Mouse (Mus musculus) lung, embryonic 14.5 days (tissue): Measurements from ENCODE around the gene F11r. TPM values are rescaled to one million over a fixed set of nuclear protein-coding genes. Genes with fewer than 3 reads are reported as not detected.
A peak's percentile ranks its signal among the peaks of the same experiment; 100 is the strongest.

Experiments used
- ATAC-seq: fragments of 200-750 bp; cut with Nextera tagmentation; 2 replicates; pipeline ENCODE4 v1.8.0; 2017; ENCODE audit warnings: mild to moderate bottlenecking, moderate TSS enrichment, moderate library complexity; ENCODE audit not compliant: insufficient read depth
- DNase-seq: peaks from one replicate; pipeline ENCODE4 v3.0.0-alpha.2; 2015
- H3K27ac ChIP-seq: fragments of 300-500 bp; sonication (generic); 2 replicates; pipeline ENCODE4 v1.5.1; 2014; ENCODE audit warnings: low read depth, mild to moderate bottlenecking, moderate library complexity
- H3K27me3 ChIP-seq: fragments of 300-500 bp; sonication (generic); 2 replicates; pipeline ENCODE4 v1.6.1; 2014; ENCODE audit warnings: low read length, control low read depth; ENCODE audit not compliant: insufficient read depth
- H3K36me3 ChIP-seq: fragments of 300-500 bp; sonication (generic); 2 replicates; pipeline ENCODE4 v1.6.1; 2014; ENCODE audit warnings: control low read depth; ENCODE audit not compliant: insufficient read depth
- H3K4me1 ChIP-seq: fragments of 300-500 bp; sonication (generic); 2 replicates; pipeline ENCODE4 v1.6.1; 2014; ENCODE audit warnings: antibody characterized with exemption, control low read depth; ENCODE audit not compliant: insufficient read depth
- H3K4me2 ChIP-seq: fragments of 300-500 bp; sonication (generic); 2 replicates; pipeline ENCODE4 v1.6.1; 2014; ENCODE audit warnings: mild to moderate bottlenecking
- H3K4me3 ChIP-seq: fragments of 300-500 bp; sonication (generic); 2 replicates; pipeline ENCODE4 v1.5.1; 2014; ENCODE audit warnings: low read depth, low read length
- H3K9ac ChIP-seq: fragments of 300-500 bp; sonication (generic); 2 replicates; pipeline ENCODE4 v1.6.1; 2014
- H3K9me3 ChIP-seq: fragments of 300-500 bp; sonication (generic); 2 replicates; pipeline ENCODE4 v1.6.1; 2016; ENCODE audit warnings: low read depth, low read length, control low read depth
- CTCF ChIP-seq: IDR thresholded peaks from 2 replicates; pipeline ENCODE4 v1.5.1; 2016; ENCODE audit warnings: antibody characterized with exemption, low read depth
- WGBS: fragments of 180-500 bp; shearing (Covaris S2); extraction: QIAGEN DNeasy Blood & Tissue Kit; methylation state at CpG from one replicate; pipeline ENCODE4 v1.1.7; 2014; 5-methylcytosine and 5-hydroxymethylcytosine counted together
- polyA plus RNA-seq: library from polyadenylated mRNA; unstranded; fragments of >200 nt; fragmentation: Nextera tagmentation; extraction: Ambion mirVana; gene quantifications from 2 replicates; pipeline ENCODE4 v1.2.1, GENCODE M21; 2014

Gene F11r
- polyA plus RNA-seq, 1 experiment from 2014 or later = 91.3 TPM

GRCm38 (mm10) chr1:171503250-171503591 is 65.9 kb downstream of the F11r start, which contains the start of gene Alyref2:
Gene Alyref2 (plus strand): TSS chr1:171503478.
- peak; percentile 98 for DNase-seq
- under 1% methylated on average over 19 of the region's 19 CpGs for WGBS
- Histone ChIP-seq H3K4me2 (peak within 1 kb of the TSS; percentile 73), H3K36me3 (no peaks in the 10 kb centered on the region), H3K9ac (peak within 1 kb of the TSS; percentile 72), H3K4me1 (0 out of 2 replicates have a peak, but pooled peaks cover 3% of the 10 kb centered on the region), H3K27me3 (no peaks in the 10 kb centered on the region), H3K4me3 (peak within 1 kb of the TSS; percentile 51), H3K27ac (peak within 1 kb of the TSS; percentile 96), H3K9me3 (no peaks in the 10 kb centered on the region)
- ATAC-seq = peak; percentile 89
- TF ChIP-seq CTCF = peak; percentile 89

DNA sequence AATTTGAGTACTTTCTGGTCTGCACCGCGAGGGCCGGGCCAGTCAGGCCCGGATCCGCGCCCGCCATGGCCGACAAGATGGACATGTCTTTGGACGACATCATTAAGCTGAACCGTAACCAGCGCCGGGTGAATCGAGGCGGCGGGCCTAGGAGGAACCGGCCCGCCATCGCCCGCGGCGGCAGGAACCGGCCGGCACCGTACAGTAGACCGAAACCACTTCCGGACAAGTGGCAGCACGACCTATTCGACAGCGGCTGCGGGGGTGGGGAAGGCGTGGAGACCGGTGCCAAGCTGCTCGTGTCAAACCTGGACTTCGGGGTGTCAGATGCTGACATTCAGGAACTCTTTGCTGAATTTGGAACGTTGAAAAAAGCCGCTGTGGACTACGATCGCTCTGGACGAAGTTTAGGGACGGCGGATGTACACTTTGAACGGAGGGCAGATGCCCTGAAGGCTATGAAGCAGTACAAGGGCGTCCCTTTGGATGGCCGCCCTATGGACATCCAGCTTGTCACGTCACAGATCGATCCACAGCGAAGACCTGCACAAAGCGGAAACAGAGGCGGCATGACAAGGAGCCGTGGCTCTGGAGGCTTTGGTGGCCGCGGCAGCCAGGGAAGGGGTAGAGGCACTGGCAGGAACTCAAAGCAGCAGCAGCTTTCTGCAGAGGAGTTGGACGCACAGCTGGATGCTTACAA is 66.4 kb downstream of the F11r start:
- WGBS = under 1% methylated on average over 53 of the region's 53 CpGs
- peak overlapping the region; percentile 72 for H3K9ac ChIP-seq
- peak overlapping the region; percentile 73 for H3K4me2 ChIP-seq
- no peaks in the 10 kb centered on the region for H3K36me3 ChIP-seq
- no peaks in the 10 kb centered on the region for H3K9me3 ChIP-seq
- DNase-seq (peak; percentile 75), ATAC-seq (peak; percentile 66)
- H3K4me1 ChIP-seq = 0 out of 2 replicates have a peak, but pooled peaks cover 3% of the 10 kb centered on the region
- H3K4me3 ChIP-seq = peak overlapping the region; percentile 51
- TF ChIP-seq CTCF = no peak
- no peaks in the 10 kb centered on the region for H3K27me3 ChIP-seq
- peak overlapping the region; percentile 96 for H3K27ac ChIP-seq

DNA sequence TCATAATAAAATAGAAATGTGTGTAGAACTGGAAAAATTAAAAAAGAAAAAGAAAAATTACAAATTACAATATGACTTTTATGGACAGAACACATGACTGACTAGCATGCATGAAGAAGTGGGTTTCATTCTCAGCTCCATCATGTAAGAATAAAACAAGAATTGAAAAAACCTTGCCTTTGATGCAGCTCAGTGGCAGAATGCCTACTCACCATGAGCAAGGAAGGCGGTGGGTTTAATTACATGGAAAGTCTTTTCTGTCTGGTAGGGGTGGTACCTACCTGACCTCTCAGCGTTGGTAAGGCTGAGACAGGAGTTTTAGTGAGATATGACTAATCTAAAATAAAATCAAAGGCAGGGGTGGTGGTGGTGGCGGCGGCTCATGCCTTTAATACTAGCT is 67.3 kb downstream of the F11r start:
- WGBS = 67% methylated on average over 4 of the region's 4 CpGs

GRCm38 (mm10) chr1:171513234-171513633 is 75.9 kb downstream of the F11r start:
- no peak overlapping the region for H3K4me3 ChIP-seq
- TF ChIP-seq CTCF = peak; percentile 8; the same call in 1 of the 2 replicates
- no peak for ATAC-seq
- no peak overlapping the region for H3K9ac ChIP-seq
- H3K27ac ChIP-seq = no peak overlapping the region
- H3K9me3 ChIP-seq = no peaks in the 10 kb centered on the region
- no peak overlapping the region for H3K4me2 ChIP-seq
- no peaks in the 10 kb centered on the region for H3K27me3 ChIP-seq
- no peaks in the 10 kb centered on the region for H3K36me3 ChIP-seq
- 80% methylated on average over 2 of the region's 2 CpGs for WGBS
- no peaks in the 10 kb centered on the region for H3K4me1 ChIP-seq
- no peak for DNase-seq

More for the DNA sequence above, 67.3 kb downstream of the F11r start:
- H3K9ac ChIP-seq = no peak overlapping the region
- ATAC-seq = no peak
- H3K4me1 ChIP-seq = 0 out of 2 replicates have a peak, but pooled peaks cover 3% of the 10 kb centered on the region
- H3K27ac ChIP-seq = no peak overlapping the region
- H3K36me3 ChIP-seq = no peaks in the 10 kb centered on the region
- no peak for TF ChIP-seq CTCF
- peak overlapping the region; percentile 73 for H3K4me2 ChIP-seq
- H3K9me3 ChIP-seq = no peaks in the 10 kb centered on the region
- DNase-seq = peak; percentile 7
- peak overlapping the region; percentile 51 for H3K4me3 ChIP-seq
- H3K27me3 ChIP-seq = no peaks in the 10 kb centered on the region

DNA sequence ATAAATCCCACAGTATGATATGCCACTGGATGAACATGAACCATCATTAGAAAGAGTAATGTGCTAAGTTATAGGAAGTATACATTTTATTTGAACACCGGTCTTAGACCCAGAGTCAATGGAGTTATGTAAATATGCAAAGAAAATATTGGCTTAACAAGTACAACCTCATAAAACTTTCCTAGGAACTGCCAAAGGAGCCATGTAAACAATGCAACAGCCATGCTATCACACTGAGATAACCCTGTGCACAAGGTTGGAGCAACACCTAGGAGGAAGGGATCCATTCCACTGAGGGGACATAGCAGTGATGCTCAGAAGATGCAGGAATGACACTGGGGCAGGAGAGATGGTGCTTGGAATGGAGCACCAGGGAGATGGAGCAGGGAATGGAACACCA is 76.4 kb downstream of the F11r start:
- WGBS = 63% methylated on average over 1 of the region's 1 CpGs
- no peak overlapping the region for H3K4me2 ChIP-seq
- no peaks in the 10 kb centered on the region for H3K4me1 ChIP-seq
- TF ChIP-seq CTCF = no peak
- ATAC-seq = no peak
- no peak overlapping the region for H3K9ac ChIP-seq
- no peak for DNase-seq
- H3K36me3 ChIP-seq = no peaks in the 10 kb centered on the region
- H3K9me3 ChIP-seq = no peaks in the 10 kb centered on the region
- no peak overlapping the region for H3K4me3 ChIP-seq
- H3K27me3 ChIP-seq = no peaks in the 10 kb centered on the region
- H3K27ac ChIP-seq = no peak overlapping the region

Other genes with a start within 250 kb of the F11r start
- gene Pcp4l1, start 241.3 kb upstream of the F11r start, polyA plus RNA-seq = 5.7 and 6.0 TPM in 2 replicates
- gene Nr1i3, start 223.6 kb upstream of the F11r start, polyA plus RNA-seq = 0.13 and 0.23 TPM in 2 replicates
- 33.7 and 37.9 TPM in 2 replicates for gene Tomm40l, start 215.0 kb upstream of the F11r start, polyA plus RNA-seq
- 1.6 and 3.7 TPM in 2 replicates for gene Apoa2, start 212.5 kb upstream of the F11r start, polyA plus RNA-seq
- 44.2 and 47.3 TPM in 2 replicates for gene Fcer1g, start 203.2 kb upstream of the F11r start, polyA plus RNA-seq
- gene Adamts4, start 187.1 kb upstream of the F11r start, polyA plus RNA-seq = 6.6 and 7.5 TPM in 2 replicates
- 244 and 250 TPM in 2 replicates for gene Ndufs2, start 186.1 kb upstream of the F11r start, polyA plus RNA-seq
- 80.3 and 94.3 TPM in 2 replicates for gene B4galt3, start 167.2 kb upstream of the F11r start, polyA plus RNA-seq
- gene Ppox, start 156.3 kb upstream of the F11r start, polyA plus RNA-seq = 50.9 and 51.7 TPM in 2 replicates
- 73.9 and 86.0 TPM in 2 replicates for gene Usp21, start 149.5 kb upstream of the F11r start, polyA plus RNA-seq
- gene Ufc1, start 142.5 kb upstream of the F11r start, polyA plus RNA-seq = 107 and 108 TPM in 2 replicates
- 48.8 and 48.9 TPM in 2 replicates for gene Dedd, start 108.4 kb upstream of the F11r start, polyA plus RNA-seq
- 27.5 and 30.1 TPM in 2 replicates for gene Nit1, start 91.9 kb upstream of the F11r start, polyA plus RNA-seq
- gene Pfdn2, start 91.9 kb upstream of the F11r start, polyA plus RNA-seq = 40.0 and 44.5 TPM in 2 replicates
- 1.0 and 1.5 TPM in 2 replicates for gene Klhdc9, start 76.7 kb upstream of the F11r start, polyA plus RNA-seq
- gene Nectin4, start 67.4 kb upstream of the F11r start, polyA plus RNA-seq = 2.3 and 2.4 TPM in 2 replicates
- 0.91 and 1.6 TPM in 2 replicates for gene Arhgap30, start 48.6 kb upstream of the F11r start, polyA plus RNA-seq
- 81.0 and 81.9 TPM in 2 replicates for gene Usf1, start 26.2 kb upstream of the F11r start, polyA plus RNA-seq
- 2.0 and 3.4 TPM in 2 replicates for gene Tstd1, start 18.7 kb upstream of the F11r start, polyA plus RNA-seq
- 10.1 and 11.0 TPM in 2 replicates for gene Alyref2, start 65.9 kb downstream of the F11r start, polyA plus RNA-seq
- gene Itln1, start 97.8 kb downstream of the F11r start, polyA plus RNA-seq = not detected in 2 replicates
- 0.31 TPM in 1 of 2 replicates, not detected in the other for gene Cd244a, start 121.7 kb downstream of the F11r start, polyA plus RNA-seq
- gene Ly9, start 169.9 kb downstream of the F11r start, polyA plus RNA-seq = 0.14 TPM in 1 of 2 replicates, not detected in the other
- 0.20 TPM in 1 of 2 replicates, not detected in the other for gene Slamf7, start 215.5 kb downstream of the F11r start, polyA plus RNA-seq
- 2.9 and 3.6 TPM in 2 replicates for gene Cd48, start 244.5 kb downstream of the F11r start, polyA plus RNA-seq